Mouse (Mus musculus) limb, embryonic 12.5 days (tissue): ENCODE measurements around the gene Ubap2l. TPM values are rescaled to one million over a fixed set of nuclear protein-coding genes. Genes with fewer than 3 reads are reported as not detected.

Experiments used
- ATAC-seq: fragments of 200-750 bp; cut with Nextera tagmentation; 2 replicates; pipeline ENCODE4 v1.8.0; 2017; ENCODE audit warnings: low read depth, moderate TSS enrichment; ENCODE audit not compliant: insufficient number of reproducible peaks, insufficient read depth, low FRiP score, low TSS enrichment
- H3K27ac ChIP-seq: fragments of 300-500 bp; sonication (generic); 2 replicates; pipeline ENCODE4 v1.5.1; 2016; ENCODE audit warnings: mild to moderate bottlenecking, moderate library complexity
- H3K27me3 ChIP-seq: fragments of 300-500 bp; sonication (generic); 2 replicates; pipeline ENCODE4 v1.6.1; 2016; ENCODE audit warnings: mild to moderate bottlenecking, moderate library complexity
- H3K36me3 ChIP-seq: fragments of 300-500 bp; sonication (generic); 2 replicates; pipeline ENCODE4 v1.6.1; 2016; ENCODE audit warnings: mild to moderate bottlenecking, moderate library complexity
- H3K4me1 ChIP-seq: fragments of 300-500 bp; sonication (generic); replicated peaks from 2 replicates; pipeline ENCODE4 v1.6.1; 2016
- H3K4me2 ChIP-seq: fragments of 300-500 bp; sonication (generic); 2 replicates; pipeline ENCODE4 v1.6.1; 2016; ENCODE audit warnings: mild to moderate bottlenecking, moderate library complexity
- H3K4me3 ChIP-seq: fragments of 300-500 bp; sonication (generic); replicated peaks from 2 replicates; pipeline ENCODE4 v1.5.1; 2016; ENCODE audit warnings: mild to moderate bottlenecking
- H3K9ac ChIP-seq: fragments of 300-500 bp; sonication (generic); replicated peaks from 2 replicates; pipeline ENCODE4 v1.6.1; 2016; ENCODE audit warnings: mild to moderate bottlenecking, moderate library complexity
- H3K9me3 ChIP-seq: fragments of 300-500 bp; sonication (generic); 2 replicates; pipeline ENCODE4 v1.6.1; 2016; ENCODE audit warnings: mild to moderate bottlenecking, moderate library complexity
- WGBS: fragments of 180-500 bp; shearing (Covaris S2); methylation state at CpG from one replicate; pipeline ENCODE4 v1.1.7; 2016; 5-methylcytosine and 5-hydroxymethylcytosine counted together
- polyA plus RNA-seq: library from polyadenylated mRNA; unstranded; fragments of >200 nt; fragmentation: Nextera tagmentation; extraction: Ambion mirVana; gene quantifications from 2 replicates; pipeline ENCODE4 v1.2.1, GENCODE M21; 2016

The Ubap2l gene
- polyA plus RNA-seq, 1 experiment from 2014 or later, result 191 TPM

- peaks cover 24% of the 10 kb centered on the region for H3K4me1 ChIP-seq
- WGBS, result 86% methylated on average over 5 of the region's 5 CpGs
- H3K4me2 ChIP-seq, result no peak overlapping the region
- peaks cover 8% of the 10 kb centered on the region; the same call in 1 of the 2 replicates for H3K36me3 ChIP-seq
- no peaks in the 10 kb centered on the region for H3K9me3 ChIP-seq
- no peak for ATAC-seq
- no peak overlapping the region for H3K4me3 ChIP-seq
- H3K9ac ChIP-seq, result no peak overlapping the region
- no peaks in the 10 kb centered on the region for H3K27me3 ChIP-seq
- no peak overlapping the region for H3K27ac ChIP-seq
Measured at GRCm38 (mm10) chr3:89965972-89966371, 86.5 kb downstream of the Ubap2l start.

GRCm38 (mm10) chr3:89965557-89965956 lies 86.9 kb downstream of the Ubap2l start:
- no peak overlapping the region for H3K27ac ChIP-seq
- no peak overlapping the region for H3K9ac ChIP-seq
- no peak overlapping the region for H3K4me2 ChIP-seq
- H3K36me3 ChIP-seq, result peaks cover 8% of the 10 kb centered on the region; the same call in 1 of the 2 replicates
- peaks cover 28% of the 10 kb centered on the region for H3K4me1 ChIP-seq
- no peak for ATAC-seq
- no peak overlapping the region for H3K4me3 ChIP-seq
- H3K27me3 ChIP-seq, result no peaks in the 10 kb centered on the region
- 95% methylated on average over 8 of the region's 8 CpGs for WGBS
- no peaks in the 10 kb centered on the region for H3K9me3 ChIP-seq

GRCm38 (mm10) chr3:89963926-89964739 lies 88.3 kb downstream of the Ubap2l start:
- Histone ChIP-seq H3K4me3 (peak overlapping the region; percentile 97), H3K9me3 (no peaks in the 10 kb centered on the region), H3K27ac (peak overlapping the region; percentile 94), H3K27me3 (no peaks in the 10 kb centered on the region), H3K4me2 (peak overlapping the region; percentile 98), H3K9ac (peak overlapping the region; percentile 94), H3K36me3 (peaks cover 15% of the 10 kb centered on the region), H3K4me1 (peaks cover 37% of the 10 kb centered on the region)
- no peak for ATAC-seq
- WGBS, result 39% methylated on average over 22 of the region's 22 CpGs

- Histone ChIP-seq H3K4me1 (peaks cover 37% of the 10 kb centered on the region), H3K9me3 (no peaks in the 10 kb centered on the region), H3K27ac (peak within 1 kb of the TSS; percentile 94), H3K4me2 (peak within 1 kb of the TSS; percentile 98), H3K9ac (peak within 1 kb of the TSS; percentile 94), H3K27me3 (no peaks in the 10 kb centered on the region), H3K4me3 (peak within 1 kb of the TSS; percentile 97), H3K36me3 (peaks cover 24% of the 10 kb centered on the region)
- 0% methylated on average over 27 of the region's 35 CpGs for WGBS
- ATAC-seq, result peak; percentile 40
Measured at GRCm38 (mm10) chr3:89963221-89963763, 89.1 kb downstream of the Ubap2l start, which contains the start of gene Atp8b2. TSS of gene Atp8b2 (minus strand) at chr3:89963508.

DNA sequence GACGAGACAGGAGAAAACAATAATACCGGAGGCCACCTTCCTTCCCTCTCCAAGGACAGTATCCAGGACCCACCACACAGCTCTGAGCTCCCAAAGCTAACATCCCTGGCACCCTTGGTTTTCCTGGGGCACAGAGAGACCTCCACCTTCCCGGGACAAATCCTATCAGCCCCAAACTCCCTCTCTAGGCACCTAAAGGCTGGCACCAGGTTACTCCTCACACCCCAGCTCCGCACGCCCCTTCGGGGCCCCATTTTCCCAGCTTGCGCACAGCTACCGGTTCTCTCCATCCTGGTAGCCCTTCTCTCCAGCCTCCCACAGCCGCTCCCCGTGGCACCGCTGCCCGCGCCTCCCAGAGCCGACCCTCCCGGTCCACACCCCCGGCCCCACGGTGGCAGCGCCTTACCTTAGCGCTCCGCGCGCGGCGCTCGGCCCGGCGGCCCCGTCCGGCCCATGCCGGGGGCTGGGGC lies 89.6 kb downstream of the Ubap2l start:
- H3K4me1 ChIP-seq, result peaks cover 37% of the 10 kb centered on the region

DNA sequence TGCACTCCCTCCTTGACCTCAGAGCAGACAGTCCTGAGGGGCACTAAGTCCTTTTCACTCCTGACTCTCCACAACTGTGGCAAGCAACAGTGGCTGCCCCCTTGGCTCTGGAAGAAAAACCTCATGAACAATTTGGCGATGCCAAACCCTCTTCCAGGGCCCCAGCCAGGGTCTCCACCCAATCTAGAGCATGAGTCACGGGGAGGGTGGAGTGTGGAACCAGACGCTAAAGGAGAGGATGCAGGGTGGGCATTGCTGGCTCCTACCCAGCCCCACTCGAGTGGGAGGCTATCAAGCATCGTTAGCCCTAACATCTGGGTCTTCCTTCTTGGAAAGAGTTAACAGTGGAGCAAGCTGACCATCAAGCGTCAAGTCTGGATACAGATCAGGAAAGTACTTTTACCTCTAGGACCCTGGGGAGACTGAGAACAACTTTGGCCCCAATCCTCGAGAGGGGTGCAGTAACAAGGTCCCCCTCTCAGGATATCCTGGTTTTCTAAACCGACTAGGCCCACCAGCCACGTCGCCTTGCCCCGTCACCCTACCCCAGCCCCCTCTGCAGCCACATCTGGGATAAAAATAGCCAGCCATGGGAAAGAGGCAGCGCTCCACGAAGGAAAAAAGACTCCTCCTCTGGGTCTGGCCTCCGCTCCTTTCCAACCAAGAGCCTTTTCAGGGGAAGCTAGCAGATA lies 90.2 kb downstream of the Ubap2l start:
- ATAC-seq, result no peak
- Histone ChIP-seq H3K4me2 (peak overlapping the region; percentile 98), H3K27ac (peak overlapping the region; percentile 94), H3K4me1 (peaks cover 37% of the 10 kb centered on the region), H3K4me3 (peak overlapping the region; percentile 97), H3K9ac (peak overlapping the region; percentile 94), H3K36me3 (peaks cover 35% of the 10 kb centered on the region), H3K27me3 (no peaks in the 10 kb centered on the region), H3K9me3 (no peaks in the 10 kb centered on the region)
- WGBS, result 4% methylated on average over 14 of the region's 14 CpGs

More for the DNA sequence above, 89.6 kb downstream of the Ubap2l start:
- H3K36me3 ChIP-seq, result peaks cover 29% of the 10 kb centered on the region
- peak overlapping the region; percentile 98 for H3K4me2 ChIP-seq
- H3K9me3 ChIP-seq, result no peaks in the 10 kb centered on the region
- 0 out of 2 replicates have a peak, but pooled peaks have one; percentile 12 for ATAC-seq
- H3K27ac ChIP-seq, result peak overlapping the region; percentile 94
- peak overlapping the region; percentile 97 for H3K4me3 ChIP-seq
- H3K27me3 ChIP-seq, result no peaks in the 10 kb centered on the region
- under 1% methylated on average over 30 of the region's 30 CpGs for WGBS
- peak overlapping the region; percentile 94 for H3K9ac ChIP-seq

DNA sequence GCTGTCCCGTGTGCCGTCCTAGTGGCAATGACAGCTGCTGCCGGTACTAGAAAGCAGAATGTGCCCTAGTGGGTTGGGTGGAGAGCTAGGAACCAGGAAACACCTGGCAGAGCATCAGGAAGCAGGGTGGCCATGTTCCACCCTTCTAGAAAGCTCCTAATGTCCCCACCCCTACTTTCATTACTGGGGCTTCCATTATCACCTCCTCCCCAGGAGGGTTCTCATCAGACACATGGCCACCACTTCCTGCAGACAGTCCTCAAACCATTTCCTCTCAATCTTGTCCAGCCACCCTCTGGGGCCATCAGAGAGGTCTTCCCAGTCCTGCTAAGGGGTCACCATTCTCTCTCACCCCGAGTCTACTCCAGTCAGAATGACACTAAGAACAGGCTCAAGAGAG lies 91.0 kb downstream of the Ubap2l start:
- no peaks in the 10 kb centered on the region for H3K9me3 ChIP-seq
- H3K4me1 ChIP-seq, result peaks cover 37% of the 10 kb centered on the region
- peak overlapping the region; percentile 94; the same call in 1 of the 2 replicates for H3K27ac ChIP-seq
- no peaks in the 10 kb centered on the region for H3K27me3 ChIP-seq
- no peak for ATAC-seq
- peak overlapping the region; percentile 94 for H3K9ac ChIP-seq
- H3K36me3 ChIP-seq, result peaks cover 42% of the 10 kb centered on the region
- peak overlapping the region; percentile 97 for H3K4me3 ChIP-seq
- H3K4me2 ChIP-seq, result peak overlapping the region; percentile 98
- 55% methylated on average over 4 of the region's 4 CpGs for WGBS

DNA sequence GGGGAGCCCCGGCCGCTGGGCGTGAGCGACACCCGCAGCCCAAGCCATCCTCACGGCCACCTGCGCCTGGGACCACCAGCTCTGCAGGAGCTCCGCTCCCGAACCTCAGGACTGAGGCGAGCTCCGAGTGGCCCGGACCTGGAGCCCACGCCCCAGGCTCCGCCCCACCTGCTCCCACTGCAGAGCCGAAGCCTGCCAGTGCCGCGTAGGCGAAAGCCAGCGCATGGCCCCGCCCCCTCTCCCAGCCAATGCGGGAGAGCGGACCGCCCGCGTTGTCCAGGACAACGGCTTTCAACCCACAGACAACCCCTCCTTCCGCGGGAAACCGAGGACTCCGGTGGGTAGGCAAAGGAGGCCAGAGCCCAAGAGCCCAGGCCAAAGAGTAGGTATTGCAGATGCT lies 92.0 kb downstream of the Ubap2l start:
- WGBS, result 0% methylated on average over 30 of the region's 30 CpGs
- H3K9me3 ChIP-seq, result no peaks in the 10 kb centered on the region
- peak overlapping the region; percentile 97 for H3K4me3 ChIP-seq
- peaks cover 37% of the 10 kb centered on the region for H3K4me1 ChIP-seq
- H3K27me3 ChIP-seq, result no peaks in the 10 kb centered on the region
- H3K36me3 ChIP-seq, result peaks cover 47% of the 10 kb centered on the region
- peak overlapping the region; percentile 98 for H3K4me2 ChIP-seq
- ATAC-seq, result peak; percentile 87
- H3K27ac ChIP-seq, result peak overlapping the region; percentile 56; the same call in 1 of the 2 replicates
- H3K9ac ChIP-seq, result peak overlapping the region; percentile 70

GRCm38 (mm10) chr3:89959435-89959834 lies 93.0 kb downstream of the Ubap2l start:
- Histone ChIP-seq H3K9me3 (no peaks in the 10 kb centered on the region), H3K4me3 (no peak overlapping the region), H3K9ac (no peak overlapping the region), H3K27me3 (no peaks in the 10 kb centered on the region), H3K36me3 (peaks cover 53% of the 10 kb centered on the region), H3K27ac (no peak overlapping the region), H3K4me1 (peaks cover 31% of the 10 kb centered on the region), H3K4me2 (no peak overlapping the region)
- no peak for ATAC-seq
- WGBS, result 85% methylated on average over 4 of the region's 4 CpGs

DNA sequence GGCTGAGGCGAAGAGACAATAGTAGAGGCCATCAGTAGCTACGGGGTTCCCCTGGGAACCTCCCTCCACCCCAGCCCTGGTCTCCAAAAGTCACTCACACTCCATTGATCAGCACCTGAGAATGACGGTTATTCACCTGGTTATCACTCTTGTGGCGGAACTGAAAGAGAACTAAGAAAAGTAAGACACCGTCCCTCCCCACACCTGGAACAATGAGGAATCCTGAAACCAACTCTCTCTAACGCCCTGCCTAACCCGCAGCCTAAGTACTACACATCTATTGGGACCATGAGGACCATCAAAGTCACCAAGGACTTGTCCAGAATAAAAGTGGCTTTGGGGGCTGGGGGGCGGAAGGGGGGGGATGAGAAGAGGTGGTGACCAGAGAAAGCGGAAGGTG lies 94.5 kb downstream of the Ubap2l start:
- WGBS, result 95% methylated on average over 9 of the region's 9 CpGs
- no peak overlapping the region for H3K9ac ChIP-seq

More for the DNA sequence above, 94.5 kb downstream of the Ubap2l start:
- Histone ChIP-seq H3K27me3 (no peaks in the 10 kb centered on the region), H3K27ac (no peak overlapping the region), H3K36me3 (peaks cover 68% of the 10 kb centered on the region), H3K9me3 (no peaks in the 10 kb centered on the region), H3K4me1 (peaks cover 28% of the 10 kb centered on the region), H3K4me3 (no peak overlapping the region), H3K4me2 (no peak overlapping the region)
- ATAC-seq, result no peak
